Mouse (Mus musculus): ENCODE data around the gene Ssh3.
"Not testable (repeated sequence)": the region's sequence is repeated elsewhere in the genome, so short reads cannot be mapped to it uniquely, and the experiment has no call there.

The Ssh3 gene

GRCm38 (mm10) chr19:4296611-4297010 is 27.6 kb upstream of the Ssh3 start:
- no peak for DNase-seq (ENCODE audit: low read depth)

DNA sequence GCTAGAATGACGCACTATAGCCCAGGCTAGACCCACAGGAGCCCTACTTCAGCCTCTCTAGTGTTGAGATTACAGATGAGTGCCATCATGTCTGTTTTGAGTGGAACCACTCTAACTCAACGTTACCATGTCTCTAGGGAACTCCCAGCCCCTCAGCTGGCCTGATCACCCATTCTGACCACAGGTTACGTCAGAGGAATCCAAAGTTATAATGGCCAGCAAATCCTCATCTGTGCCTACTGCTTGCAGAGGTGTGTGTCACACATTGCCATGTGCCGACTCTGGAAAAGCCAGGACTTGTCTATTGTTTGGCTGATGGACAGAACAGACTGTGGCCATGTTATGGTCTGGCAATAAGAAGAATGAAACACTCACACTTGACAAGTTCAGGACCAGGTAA is 26.4 kb upstream of the Ssh3 start:
- DNase-seq (ENCODE audit: low read depth) = no peak

DNA sequence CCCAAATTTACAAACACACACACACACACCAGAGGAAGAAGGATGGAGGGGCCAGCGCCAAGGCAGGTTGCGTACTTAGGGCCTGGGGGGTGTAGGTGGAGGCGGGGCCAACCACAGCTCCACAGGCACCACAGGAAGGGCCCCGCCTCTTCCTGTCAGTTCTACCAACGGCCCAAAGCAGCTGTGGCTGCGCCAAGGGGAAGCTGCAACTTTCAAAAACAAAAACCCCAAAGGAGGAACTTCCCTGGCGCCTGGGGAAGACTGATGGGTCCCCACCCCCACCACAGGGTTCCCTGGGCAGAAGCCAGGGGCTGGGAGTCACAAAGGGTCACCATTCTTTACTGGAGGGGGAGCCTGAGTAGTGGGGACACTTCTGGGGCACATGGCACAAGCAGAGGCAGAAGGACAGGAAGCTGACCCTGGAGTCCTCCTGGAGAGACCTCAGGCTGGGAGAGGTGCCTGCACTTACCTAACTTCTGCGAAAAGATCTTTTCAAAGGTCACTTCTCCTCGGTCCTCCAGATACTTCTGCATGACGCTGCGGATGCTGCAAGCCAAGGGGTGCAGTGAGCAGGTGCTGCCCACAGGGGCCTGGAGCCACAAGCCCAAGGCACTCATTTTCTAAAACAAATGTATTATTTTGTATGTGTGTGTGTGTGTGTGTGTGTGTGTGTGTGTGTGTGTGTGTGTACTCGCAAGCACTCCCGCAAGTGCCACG is 25.6 kb upstream of the Ssh3 start:
- DNase-seq (ENCODE audit: low read depth) = no peak

- no peak for DNase-seq (ENCODE audit: low read depth)
Observed at GRCm38 (mm10) chr19:4291161-4291560, 22.2 kb upstream of the Ssh3 start.

DNA sequence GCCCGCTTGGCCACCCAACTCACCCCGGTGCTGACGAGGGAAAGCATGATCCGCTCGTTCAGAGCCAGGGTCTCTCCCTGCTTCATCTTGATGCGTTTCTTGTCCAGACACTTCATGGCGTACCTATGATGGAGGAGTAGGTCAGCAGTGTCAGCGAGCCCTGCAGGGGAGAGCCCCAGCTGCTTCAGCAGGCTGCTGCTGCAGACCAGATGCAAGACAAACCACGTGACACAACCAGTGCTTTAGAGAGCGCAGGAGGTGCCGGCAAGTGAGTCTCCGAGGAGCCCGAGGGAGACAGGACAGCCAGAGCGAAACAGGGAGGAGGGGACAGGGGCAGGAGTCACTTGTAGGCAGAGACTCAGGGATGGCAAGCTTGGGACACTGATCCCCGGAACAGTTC is 21.8 kb upstream of the Ssh3 start:
- DNase-seq (ENCODE audit: low read depth) = no peak

DNA sequence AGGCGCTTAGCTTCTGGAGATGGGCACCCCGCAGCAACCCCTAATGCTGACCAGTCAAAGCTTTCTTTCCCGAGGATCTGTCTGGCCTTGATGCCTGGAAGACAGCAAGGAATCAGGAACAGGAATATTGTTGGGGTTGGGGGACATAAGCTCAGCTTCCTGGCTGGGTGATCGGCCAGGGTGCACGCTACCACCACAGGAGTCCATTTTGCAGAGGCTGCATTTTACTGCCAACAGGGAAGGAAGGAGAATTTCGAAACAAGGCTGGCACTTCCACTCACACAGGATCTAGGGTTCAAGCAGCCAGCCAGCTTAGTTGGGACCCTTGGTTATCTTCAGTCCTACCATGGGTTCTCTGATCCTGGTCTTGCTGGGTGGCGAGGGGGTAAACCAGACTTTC is 14.7 kb upstream of the Ssh3 start:
- DNase-seq (ENCODE audit: low read depth) = peak; percentile 28

DNA sequence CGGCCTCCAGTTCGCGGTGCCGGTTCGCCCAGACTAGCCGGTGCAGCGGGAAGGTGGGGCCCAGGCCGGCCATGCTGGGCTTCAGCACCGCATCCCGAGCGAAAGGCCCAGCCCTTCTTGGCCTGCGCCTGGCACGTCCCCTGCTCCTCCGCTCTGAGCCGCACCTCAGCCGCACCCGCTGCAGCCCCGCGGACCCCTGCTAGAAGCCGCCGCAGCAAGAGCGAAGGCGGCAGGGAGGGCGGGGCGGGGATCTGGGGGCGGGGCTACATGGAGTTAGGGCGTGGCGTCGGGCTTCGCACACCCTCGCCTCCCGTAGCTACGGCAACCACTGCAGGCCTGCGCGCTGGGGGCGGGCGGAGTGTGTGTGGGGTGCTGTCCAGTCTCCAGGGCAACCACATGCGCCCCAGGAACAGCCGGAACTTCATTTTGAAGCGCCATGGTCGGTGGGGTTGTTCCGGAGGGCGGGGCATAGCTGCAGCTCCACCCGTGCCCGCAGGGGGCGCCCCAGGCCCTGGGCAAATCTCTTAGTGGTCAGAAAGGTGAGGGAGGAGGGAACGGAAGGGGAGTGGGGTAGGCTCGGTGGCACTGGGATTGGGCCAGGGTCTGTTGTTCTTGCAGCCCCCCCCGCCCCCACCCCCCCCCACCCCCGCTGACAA is 14.0 kb upstream of the Ssh3 start, which contains the start of gene Ankrd13d:
Ankrd13d (minus strand) TSS at position 240 of the 656 bp plus-strand sequence.
- peak; percentile 96 for DNase-seq (ENCODE audit: low read depth)

- no peak for DNase-seq (ENCODE audit: low read depth)
Observed at GRCm38 (mm10) chr19:4280425-4280824, 11.4 kb upstream of the Ssh3 start.

- peak; percentile 59 for DNase-seq (ENCODE audit: low read depth)
Observed at GRCm38 (mm10) chr19:4279487-4279886, 10.5 kb upstream of the Ssh3 start.

- no peak for DNase-seq (ENCODE audit: low read depth)
Observed at GRCm38 (mm10) chr19:4270972-4271371, 2.0 kb upstream of the Ssh3 start.

GRCm38 (mm10) chr19:4270187-4270586 is 1.2 kb upstream of the Ssh3 start:
- no peak for DNase-seq (ENCODE audit: low read depth)

DNA sequence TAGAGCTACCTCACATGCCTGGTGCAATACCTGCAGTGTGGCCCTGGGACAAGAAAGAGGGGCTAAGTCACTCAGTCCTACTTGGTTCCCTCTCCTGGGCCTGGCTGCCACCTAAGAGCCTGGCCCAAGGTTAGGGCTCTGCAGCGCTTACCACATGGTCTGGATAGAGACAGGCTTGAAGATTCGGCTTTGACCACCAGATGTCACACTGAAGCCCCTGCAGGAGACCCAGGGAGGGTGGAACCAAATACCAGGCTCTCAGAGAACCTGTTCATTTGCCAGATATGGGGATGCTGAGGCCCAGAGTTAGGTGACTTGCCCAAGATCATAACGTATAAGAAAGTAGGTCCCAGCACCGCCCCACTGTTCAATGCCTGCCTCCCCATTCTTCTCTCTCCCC is 3.0 kb downstream of the Ssh3 start:
- DNase-seq (ENCODE audit: low read depth) = no peak

- DNase-seq (ENCODE audit: low read depth) = peak; percentile 94
Observed at GRCm38 (mm10) chr19:4264171-4264780, 4.7 kb downstream of the Ssh3 start.

- DNase-seq (ENCODE audit: low read depth) = no peak
Observed at GRCm38 (mm10) chr19:4263702-4264101, 5.3 kb downstream of the Ssh3 start.

DNA sequence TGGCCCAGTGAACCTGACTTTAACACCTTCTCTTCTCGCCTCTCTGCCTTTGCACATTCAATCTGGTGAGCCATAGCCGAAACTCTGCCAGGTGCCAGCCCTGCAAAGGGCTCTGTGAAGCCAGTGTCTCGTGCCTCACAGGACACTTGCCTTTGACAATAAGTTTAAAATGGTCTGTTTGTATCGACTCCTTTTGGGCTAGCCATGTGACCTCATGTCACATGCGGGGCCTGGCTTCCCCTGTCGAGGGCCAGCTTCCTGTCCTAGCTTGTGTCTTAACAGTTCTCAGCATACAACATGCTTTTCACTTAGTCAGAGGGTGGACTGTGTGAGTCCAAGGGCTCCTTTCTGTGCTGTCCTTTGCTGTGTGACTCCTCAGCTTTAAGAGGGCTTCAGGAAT is 6.2 kb downstream of the Ssh3 start:
- DNase-seq (ENCODE audit: low read depth) = no peak

DNA sequence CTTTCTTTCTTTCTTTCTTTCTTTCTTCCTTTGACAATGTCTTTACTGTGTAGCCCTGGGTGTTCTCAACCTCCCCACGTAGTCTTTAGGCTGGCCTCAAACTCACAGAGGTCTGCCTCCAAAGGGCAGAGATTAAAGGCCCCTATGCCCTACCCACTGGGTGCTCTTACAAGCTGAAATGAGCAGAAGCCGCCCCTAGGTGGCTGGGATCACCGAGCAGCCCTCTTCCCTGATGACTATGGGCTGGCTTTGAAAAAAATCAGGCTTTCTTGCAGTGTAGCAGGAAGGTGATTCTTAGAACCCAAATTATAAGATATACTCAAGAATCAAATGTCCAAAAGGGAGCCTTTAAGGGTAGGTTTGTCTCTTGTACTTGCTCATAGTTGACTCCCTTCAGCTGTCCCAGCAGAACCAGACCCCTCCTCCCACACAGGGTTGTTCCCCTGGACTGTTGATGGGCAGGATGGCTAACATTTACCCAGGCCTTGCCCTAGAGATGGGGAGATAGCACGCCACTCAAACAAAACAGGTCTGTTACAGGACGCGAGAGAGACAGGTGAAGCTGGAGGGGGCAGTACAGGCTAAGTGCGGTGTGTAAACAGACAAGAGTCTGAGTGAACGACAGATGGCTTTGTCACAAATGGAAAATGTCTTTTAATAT is 7.8 kb downstream of the Ssh3 start:
- peak; percentile 51 for DNase-seq (ENCODE audit: low read depth)

GRCm38 (mm10) chr19:4257897-4258252 is 11.1 kb downstream of the Ssh3 start:
- no peak for DNase-seq (ENCODE audit: low read depth)

DNA sequence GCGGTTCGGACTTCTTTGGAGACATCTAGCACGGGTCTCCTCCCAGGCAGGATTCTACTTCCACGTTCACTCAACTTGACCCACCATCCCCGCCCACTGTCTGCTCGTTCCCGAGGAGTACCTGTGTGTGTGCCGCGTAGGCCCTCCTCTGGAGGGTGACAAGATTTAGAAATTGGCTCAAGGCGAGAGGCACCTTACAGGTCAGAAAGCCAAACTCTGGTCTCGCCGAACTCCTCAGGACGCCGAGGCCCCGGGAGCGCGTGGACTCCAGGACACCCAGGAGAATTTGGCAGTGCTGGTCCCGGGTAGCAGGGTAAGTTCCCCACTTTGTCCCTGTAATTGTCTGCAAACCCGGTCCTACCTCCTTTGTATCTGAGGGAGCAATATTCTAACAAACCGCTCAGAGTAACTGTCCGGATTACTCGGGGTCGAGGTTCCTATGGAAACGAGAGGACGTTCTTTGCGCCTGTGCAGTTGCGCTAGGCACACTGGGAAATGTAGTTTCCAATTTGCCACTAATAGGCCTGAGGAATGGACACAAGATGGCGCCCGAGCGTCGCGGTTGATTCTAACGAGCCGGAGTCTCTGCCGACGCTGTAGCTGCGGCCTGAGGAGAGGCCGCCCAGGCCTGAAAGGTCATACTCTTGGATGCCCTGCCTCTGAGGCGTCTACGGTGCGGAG is 11.6 kb downstream of the Ssh3 start:
- DNase-seq (ENCODE audit: low read depth) = peak; percentile 99

DNA sequence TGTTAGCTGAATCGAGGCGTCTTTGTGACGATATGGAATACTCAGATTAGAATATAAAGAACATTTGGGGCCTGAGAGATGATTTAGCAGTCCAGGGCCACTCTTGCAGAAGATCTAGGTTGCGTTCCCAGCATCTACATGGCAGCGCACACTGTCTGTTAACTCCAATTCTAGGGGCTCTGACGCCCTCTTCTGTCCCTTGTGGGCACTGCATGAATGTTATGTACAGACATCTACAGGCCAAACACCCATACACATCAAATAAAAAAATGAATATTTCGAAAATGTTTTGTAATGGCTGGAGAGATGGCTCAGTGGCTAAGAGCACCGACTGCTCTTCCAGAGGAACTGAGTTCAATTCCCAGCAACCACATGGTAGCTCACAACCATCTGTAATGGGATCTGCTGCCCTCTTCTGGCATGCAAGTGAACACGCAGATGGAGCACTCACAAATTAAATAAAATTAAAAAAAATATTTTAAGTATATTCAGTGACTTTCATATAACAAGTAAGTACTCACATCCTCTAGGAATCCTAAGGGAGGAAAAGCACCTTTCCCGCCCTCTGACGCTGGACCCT is 13.3 kb downstream of the Ssh3 start:
- peak; percentile 38 for DNase-seq (ENCODE audit: low read depth)

- no peak for DNase-seq (ENCODE audit: low read depth)
Observed at GRCm38 (mm10) chr19:4254230-4254629, 14.8 kb downstream of the Ssh3 start.

- not testable (repeated sequence) for DNase-seq (ENCODE audit: low read depth)
Observed at GRCm38 (mm10) chr19:4248683-4249082, 20.3 kb downstream of the Ssh3 start.

GRCm38 (mm10) chr19:4247010-4247409 is 22.0 kb downstream of the Ssh3 start:
- peak; percentile 47 for DNase-seq (ENCODE audit: low read depth)
